Mouse (Mus musculus) intestine, embryonic 14.5 days (tissue): Measurements from ENCODE around the gene Apoa1. TPM values are rescaled to one million over a fixed set of nuclear protein-coding genes. Genes with fewer than 3 reads are reported as not detected.

Experiments
- ATAC-seq: fragments of 200-750 bp; cut with Nextera tagmentation; replicated peaks from 2 replicates; pipeline ENCODE4 v1.8.0; 2017; ENCODE audit warnings: low read depth, moderate number of reproducible peaks, moderate TSS enrichment, moderate library complexity; ENCODE audit not compliant: low FRiP score, low TSS enrichment
- DNase-seq: peaks from one replicate; pipeline ENCODE4 v3.0.0-alpha.2; 2018; ENCODE audit warnings: low spot score
- H3K27ac ChIP-seq: fragments of 300-500 bp; sonication (generic); 2 replicates; pipeline ENCODE4 v1.5.1; 2014; ENCODE audit warnings: low read depth, mild to moderate bottlenecking, control low read depth
- H3K27me3 ChIP-seq: fragments of 300-500 bp; sonication (generic); replicated peaks from 2 replicates; pipeline ENCODE4 v1.6.1; 2014; ENCODE audit warnings: low read length, control low read depth; ENCODE audit not compliant: control insufficient read depth, insufficient read depth
- H3K36me3 ChIP-seq: fragments of 300-500 bp; sonication (generic); 2 replicates; pipeline ENCODE4 v1.6.1; 2014; ENCODE audit warnings: low read length, control low read depth; ENCODE audit not compliant: control insufficient read depth, insufficient read depth
- H3K4me1 ChIP-seq: fragments of 300-500 bp; sonication (generic); replicated peaks from 2 replicates; pipeline ENCODE4 v1.6.1; 2014; ENCODE audit warnings: low read length, control low read depth, mixed read lengths; ENCODE audit not compliant: control insufficient read depth, insufficient read depth
- H3K4me2 ChIP-seq: fragments of 300-500 bp; sonication (generic); 2 replicates; pipeline ENCODE4 v1.6.1; 2014; ENCODE audit warnings: low read length
- H3K4me3 ChIP-seq: fragments of 300-500 bp; sonication (generic); 2 replicates; pipeline ENCODE4 v1.5.1; 2014; ENCODE audit warnings: low read depth, low read length, control low read depth, mixed read lengths
- H3K9ac ChIP-seq: fragments of 300-500 bp; sonication (generic); 2 replicates; pipeline ENCODE4 v1.6.1; 2014; ENCODE audit warnings: mild to moderate bottlenecking, low read length
- H3K9me3 ChIP-seq: fragments of 300-500 bp; sonication (generic); 2 replicates; pipeline ENCODE4 v1.6.1; 2016; ENCODE audit warnings: low read length, control low read depth; ENCODE audit not compliant: control insufficient read depth
- WGBS: fragments of 180-500 bp; shearing (Covaris S2); extraction: QIAGEN DNeasy Blood & Tissue Kit; methylation state at CpG from one replicate; pipeline ENCODE4 v1.1.7; 2014; 5-methylcytosine and 5-hydroxymethylcytosine counted together
- polyA plus RNA-seq: library from polyadenylated mRNA; unstranded; fragments of >200 nt; fragmentation: Nextera tagmentation; extraction: Ambion mirVana; gene quantifications from 2 replicates; pipeline ENCODE4 v1.2.1, GENCODE M21; 2014

The Apoa1 gene
- polyA plus RNA-seq, 1 experiment from 2014 or later, result 281 TPM

- WGBS, result 59% methylated on average over 8 of the region's 8 CpGs
- H3K4me2 ChIP-seq, result no peak overlapping the region
- DNase-seq, result no peak
- no peak overlapping the region for H3K9ac ChIP-seq
- H3K27me3 ChIP-seq, result no peaks in the 10 kb centered on the region
- no peaks in the 10 kb centered on the region for H3K9me3 ChIP-seq
- peaks cover 30% of the 10 kb centered on the region for H3K36me3 ChIP-seq
- no peaks in the 10 kb centered on the region for H3K4me1 ChIP-seq
- no peak for ATAC-seq
- H3K27ac ChIP-seq, result no peak overlapping the region
- no peak overlapping the region for H3K4me3 ChIP-seq
These were observed 37.1 kb upstream of the Apoa1 start for GRCm38 (mm10) chr9:46191234-46191633.

- Histone ChIP-seq H3K27me3 (no peaks in the 10 kb centered on the region), H3K9ac (no peak overlapping the region), H3K4me3 (no peak overlapping the region), H3K9me3 (no peaks in the 10 kb centered on the region), H3K4me1 (no peaks in the 10 kb centered on the region), H3K36me3 (peaks cover 34% of the 10 kb centered on the region), H3K27ac (no peak overlapping the region), H3K4me2 (no peak overlapping the region)
- 21% methylated on average over 1 of the region's 1 CpGs for WGBS
- no peak for ATAC-seq
- no peak for DNase-seq
These were observed 36.7 kb upstream of the Apoa1 start for GRCm38 (mm10) chr9:46191644-46192043.

GRCm38 (mm10) chr9:46192642-46193041 lies 35.7 kb upstream of the Apoa1 start:
- DNase-seq (no peak), ATAC-seq (no peak)
- no peaks in the 10 kb centered on the region for H3K27me3 ChIP-seq
- no peak overlapping the region for H3K4me3 ChIP-seq
- H3K4me1 ChIP-seq, result no peaks in the 10 kb centered on the region
- no peak overlapping the region for H3K4me2 ChIP-seq
- H3K9me3 ChIP-seq, result no peaks in the 10 kb centered on the region
- H3K9ac ChIP-seq, result no peak overlapping the region
- 89% methylated on average over 6 of the region's 6 CpGs for WGBS
- peaks cover 37% of the 10 kb centered on the region for H3K36me3 ChIP-seq
- H3K27ac ChIP-seq, result no peak overlapping the region

- no peak overlapping the region for H3K4me3 ChIP-seq
- 85% methylated on average over 9 of the region's 9 CpGs for WGBS
- no peak overlapping the region for H3K9ac ChIP-seq
- H3K4me2 ChIP-seq, result no peak overlapping the region
- H3K36me3 ChIP-seq, result peaks cover 59% of the 10 kb centered on the region
- H3K27me3 ChIP-seq, result no peaks in the 10 kb centered on the region
- ATAC-seq (no peak), DNase-seq (no peak)
- H3K4me1 ChIP-seq, result no peaks in the 10 kb centered on the region
- no peak overlapping the region for H3K27ac ChIP-seq
- no peaks in the 10 kb centered on the region for H3K9me3 ChIP-seq
These were observed 33.6 kb upstream of the Apoa1 start for GRCm38 (mm10) chr9:46194809-46195208.

- Histone ChIP-seq H3K4me3 (no peak overlapping the region), H3K9ac (no peak overlapping the region), H3K27ac (no peak overlapping the region), H3K9me3 (no peaks in the 10 kb centered on the region), H3K4me1 (no peaks in the 10 kb centered on the region), H3K4me2 (no peak overlapping the region), H3K36me3 (peaks cover 62% of the 10 kb centered on the region), H3K27me3 (no peaks in the 10 kb centered on the region)
- ATAC-seq, result no peak
- DNase-seq, result no peak
- WGBS, result 77% methylated on average over 12 of the region's 12 CpGs
These were observed 31.6 kb upstream of the Apoa1 start for GRCm38 (mm10) chr9:46196699-46197169.

GRCm38 (mm10) chr9:46198461-46198860 lies 29.9 kb upstream of the Apoa1 start:
- 88% methylated on average over 9 of the region's 9 CpGs for WGBS
- ATAC-seq (no peak), DNase-seq (no peak)
- Histone ChIP-seq H3K9ac (no peak overlapping the region), H3K27ac (no peak overlapping the region), H3K36me3 (peaks cover 75% of the 10 kb centered on the region), H3K4me3 (no peak overlapping the region), H3K27me3 (no peaks in the 10 kb centered on the region), H3K4me2 (no peak overlapping the region), H3K4me1 (no peaks in the 10 kb centered on the region), H3K9me3 (no peaks in the 10 kb centered on the region)

GRCm38 (mm10) chr9:46198936-46199335 lies 29.4 kb upstream of the Apoa1 start:
- H3K4me1 ChIP-seq, result no peaks in the 10 kb centered on the region
- no peaks in the 10 kb centered on the region for H3K27me3 ChIP-seq
- no peak overlapping the region for H3K27ac ChIP-seq
- ATAC-seq, result no peak
- DNase-seq, result no peak
- 84% methylated on average over 7 of the region's 7 CpGs for WGBS
- no peak overlapping the region for H3K4me3 ChIP-seq
- H3K36me3 ChIP-seq, result peaks cover 78% of the 10 kb centered on the region
- H3K9ac ChIP-seq, result no peak overlapping the region
- H3K9me3 ChIP-seq, result no peaks in the 10 kb centered on the region
- no peak overlapping the region for H3K4me2 ChIP-seq

GRCm38 (mm10) chr9:46199609-46200008 lies 28.8 kb upstream of the Apoa1 start:
- Histone ChIP-seq H3K4me2 (no peak overlapping the region), H3K27me3 (no peaks in the 10 kb centered on the region), H3K9ac (no peak overlapping the region), H3K9me3 (no peaks in the 10 kb centered on the region), H3K27ac (no peak overlapping the region), H3K36me3 (peaks cover 78% of the 10 kb centered on the region), H3K4me3 (no peak overlapping the region), H3K4me1 (no peaks in the 10 kb centered on the region)
- ATAC-seq (no peak), DNase-seq (no peak)
- WGBS, result 74% methylated on average over 2 of the region's 2 CpGs

- no peaks in the 10 kb centered on the region; the same call in none of the 2 replicates for H3K4me1 ChIP-seq
- H3K36me3 ChIP-seq, result peaks cover 81% of the 10 kb centered on the region
- H3K4me2 ChIP-seq, result no peak overlapping the region
- WGBS, result 40% methylated on average over 10 of the region's 10 CpGs
- no peaks in the 10 kb centered on the region for H3K27me3 ChIP-seq
- DNase-seq, result peak; percentile 69
- H3K27ac ChIP-seq, result peak overlapping the region; percentile 29
- H3K9ac ChIP-seq, result no peak overlapping the region
- no peak overlapping the region for H3K4me3 ChIP-seq
- no peaks in the 10 kb centered on the region for H3K9me3 ChIP-seq
- ATAC-seq, result peak; percentile 93
These were observed 21.4 kb upstream of the Apoa1 start for GRCm38 (mm10) chr9:46206834-46207500.
